Mouse (Mus musculus): ENCODE results near the gene Anxa6. TPM values are rescaled to one million over a fixed set of nuclear protein-coding genes. Genes with fewer than 3 reads are reported as not detected.

Anxa6 gene
- total and polyA plus RNA-seq, 3 experiments = 47.0 to 49.4 TPM; not detected in 1

GRCm38 (mm10) chr11:54984085-54984484, 49.2 kb downstream of the Anxa6 start:
- Histone ChIP-seq H3K79me2 (ENCODE audit: control insufficient read depth, insufficient read depth, low read length, poor library complexity) (no peaks in the 10 kb centered on the region), H3K36me3 (ENCODE audit: control insufficient read depth in 1 of 2, insufficient read depth in 2 of 2, low read length in 2 of 2) (no peaks in the 10 kb centered on the region), H3K4me1 (ENCODE audit: control insufficient read depth in 1 of 2, insufficient read depth in 2 of 2, low read length in 2 of 2) (no peaks in the 10 kb centered on the region), H3K27me3 (ENCODE audit: control insufficient read depth in 1 of 2, insufficient read depth in 2 of 2, low read length in 2 of 2) (no peaks in the 10 kb centered on the region), H3K27ac (ENCODE audit: control insufficient read depth, low read depth, low read length) (no peak overlapping the region), H3K9me3 (replicated peaks; ENCODE audit: insufficient read depth, low read length) (no peaks in the 10 kb centered on the region), H3K9ac (ENCODE audit: control insufficient read depth, low read depth, low read length, poor library complexity, severe bottlenecking) (no peak overlapping the region), H3K4me3 (ENCODE audit: control insufficient read depth in 1 of 2, insufficient read depth in 1 of 2, low read depth in 2 of 2, low read length in 2 of 2) (no peak overlapping the region)
- TF ChIP-seq MAX (IDR thresholded peaks at IDR 0.05; ENCODE audit: low read length) (peak; percentile 33; the same call in 1 of the 2 replicates), GATA1 (IDR thresholded peaks at IDR 0.05; ENCODE audit: low read depth, low read length) (peak; percentile 62; the same call in 1 of the 2 replicates), TBP (IDR thresholded peaks at IDR 0.05; ENCODE audit: low read depth, low read length) (0 out of 2 replicates have a peak, but pooled peaks have one; percentile 19), CTCF (IDR thresholded peaks at IDR 0.05 in 2 of 3, conservative IDR thresholded peaks at IDR 0.05 in 1 of 3; ENCODE audit: control insufficient read depth in 1 of 3, insufficient read depth in 1 of 3, low read depth in 2 of 3, low read length in 3 of 3, poor library complexity in 1 of 3, severe bottlenecking in 1 of 3) (peak; percentile 45 to 99 (median 95)), USF1 (IDR thresholded peaks at IDR 0.05; ENCODE audit: low read depth, low read length) (no peak), NRF1 (IDR thresholded peaks at IDR 0.05; ENCODE audit: insufficient read depth, low read depth, low read length, poor library complexity, severe bottlenecking) (no peak), TCF12 (IDR thresholded peaks at IDR 0.05; ENCODE audit: low read depth, low read length) (no peak), RCOR1 (IDR thresholded peaks at IDR 0.05; ENCODE audit: low read depth, low read length) (peak; percentile 85), MYC (IDR thresholded peaks at IDR 0.05; ENCODE audit: low read depth, low read length) (peak; percentile 80; the same call in 1 of the 2 replicates), ZNF384 (IDR thresholded peaks at IDR 0.05; ENCODE audit: low read depth, low read length) (peak; percentile 91), BHLHE40 (IDR thresholded peaks at IDR 0.05; ENCODE audit: borderline replicate concordance, low read depth, low read length) (peak; percentile 55; the same call in 1 of the 2 replicates), SIN3A (IDR thresholded peaks at IDR 0.05; ENCODE audit: low read length) (peak; percentile 57; the same call in 1 of the 2 replicates), ZC3H11A (IDR thresholded peaks at IDR 0.05; ENCODE audit: low read depth, low read length) (peak; percentile 98), SMC3 (IDR thresholded peaks at IDR 0.05; ENCODE audit: low read depth, low read length) (peak; percentile 100), RAD21 (IDR thresholded peaks at IDR 0.05; ENCODE audit: low read depth, low read length) (peak; percentile 99)
- peak; percentile 89 for DNase-seq (ENCODE audit: low read depth, low spot score)

- H3K4me3 ChIP-seq (ENCODE audit: control insufficient read depth in 1 of 2, insufficient read depth in 1 of 2, low read depth in 2 of 2, low read length in 2 of 2) = no peak overlapping the region
- H3K36me3 ChIP-seq (ENCODE audit: control insufficient read depth in 1 of 2, insufficient read depth in 2 of 2, low read length in 2 of 2) = no peaks in the 10 kb centered on the region; a peak in 1 of 4 replicates
- H3K27me3 ChIP-seq (ENCODE audit: control insufficient read depth in 1 of 2, insufficient read depth in 2 of 2, low read length in 2 of 2) = no peaks in the 10 kb centered on the region
- TF ChIP-seq MYC (IDR thresholded peaks at IDR 0.05; ENCODE audit: low read depth, low read length) (0 out of 2 replicates have a peak, but pooled peaks have one; percentile 34), MXI1 (IDR thresholded peaks at IDR 0.05; ENCODE audit: low read depth, low read length) (no peak), CTCF (IDR thresholded peaks at IDR 0.05 in 2 of 3, conservative IDR thresholded peaks at IDR 0.05 in 1 of 3; ENCODE audit: control insufficient read depth in 1 of 3, insufficient read depth in 1 of 3, low read depth in 2 of 3, low read length in 3 of 3, poor library complexity in 1 of 3, severe bottlenecking in 1 of 3) (peak; percentile 38 to 65 (median 44)), SMC3 (IDR thresholded peaks at IDR 0.05; ENCODE audit: low read depth, low read length) (peak; percentile 57), ZC3H11A (IDR thresholded peaks at IDR 0.05; ENCODE audit: low read depth, low read length) (peak; percentile 45; the same call in 1 of the 2 replicates), RAD21 (IDR thresholded peaks at IDR 0.05; ENCODE audit: low read depth, low read length) (peak; percentile 33), ZNF384 (IDR thresholded peaks at IDR 0.05; ENCODE audit: low read depth, low read length) (peak; percentile 96), CHD2 (IDR thresholded peaks at IDR 0.05; ENCODE audit: low read length) (no peak)
- H3K27ac ChIP-seq (ENCODE audit: control insufficient read depth, low read depth, low read length) = no peak overlapping the region
- H3K9me3 ChIP-seq (replicated peaks; ENCODE audit: insufficient read depth, low read length) = no peaks in the 10 kb centered on the region
- H3K9ac ChIP-seq (ENCODE audit: control insufficient read depth, low read depth, low read length, poor library complexity, severe bottlenecking) = no peak overlapping the region
- no peaks in the 10 kb centered on the region for H3K79me2 ChIP-seq (ENCODE audit: control insufficient read depth, insufficient read depth, low read length, poor library complexity)
- no peaks in the 10 kb centered on the region for H3K4me1 ChIP-seq (ENCODE audit: control insufficient read depth in 1 of 2, insufficient read depth in 2 of 2, low read length in 2 of 2)
- peak; percentile 48 for DNase-seq (ENCODE audit: low read depth, low spot score)
Measured at GRCm38 (mm10) chr11:54982520-54982919, 50.7 kb downstream of the Anxa6 start.
